Mouse (Mus musculus): Measurements from ENCODE around the gene Ldha.

The Ldha gene

GRCm38 (mm10) chr7:46838104-46838671 lies 3.1 kb upstream of the Ldha start:
- peak in 1 of 2 experiments; percentile 13 for DNase-seq

- DNase-seq = peak; percentile 69 to 74
Observed at GRCm38 (mm10) chr7:46838891-46839302, 2.4 kb upstream of the Ldha start.

- DNase-seq = peak in 1 of 2 experiments; percentile 17
Observed at GRCm38 (mm10) chr7:46839446-46839845, 1.8 kb upstream of the Ldha start.

GRCm38 (mm10) chr7:46839861-46840260 lies 1.4 kb upstream of the Ldha start:
- no peak for DNase-seq

- DNase-seq = no peak
Observed at GRCm38 (mm10) chr7:46840326-46840725, 949 bp upstream of the Ldha start.

GRCm38 (mm10) chr7:46842278-46842677 lies 1.0 kb downstream of the Ldha start:
- no peak for DNase-seq

GRCm38 (mm10) chr7:46843576-46843975 lies 2.3 kb downstream of the Ldha start:
- no peak for DNase-seq

- DNase-seq = peak; percentile 88 to 90
Observed at GRCm38 (mm10) chr7:46845211-46845977, 4.1 kb downstream of the Ldha start.

GRCm38 (mm10) chr7:46845978-46846485 lies 4.8 kb downstream of the Ldha start:
- no peak for DNase-seq

GRCm38 (mm10) chr7:46846486-46847244 lies 5.4 kb downstream of the Ldha start:
- peak; percentile 58 to 59 for DNase-seq

GRCm38 (mm10) chr7:46849287-46849686 lies 8.0 kb downstream of the Ldha start:
- no peak for DNase-seq

GRCm38 (mm10) chr7:46851026-46851425 lies 9.8 kb downstream of the Ldha start:
- DNase-seq = no peak

GRCm38 (mm10) chr7:46852666-46853065 lies 11.4 kb downstream of the Ldha start:
- DNase-seq = no peak

GRCm38 (mm10) chr7:46853365-46853764 lies 12.1 kb downstream of the Ldha start:
- no peak for DNase-seq

- DNase-seq = no peak
Observed at GRCm38 (mm10) chr7:46855866-46856560, 14.7 kb downstream of the Ldha start.

GRCm38 (mm10) chr7:46857436-46857835 lies 16.2 kb downstream of the Ldha start:
- DNase-seq = no peak

GRCm38 (mm10) chr7:46859031-46859430 lies 17.8 kb downstream of the Ldha start:
- no peak for DNase-seq

- no peak for DNase-seq
Observed at GRCm38 (mm10) chr7:46860996-46861395, 19.7 kb downstream of the Ldha start, which contains the start of gene Ldhc. Ldhc (plus strand) TSS chr7:46861203.

- no peak for DNase-seq
Observed at GRCm38 (mm10) chr7:46871988-46872387, 30.7 kb downstream of the Ldha start.

GRCm38 (mm10) chr7:46876841-46877240 lies 35.6 kb downstream of the Ldha start:
- DNase-seq = no peak

GRCm38 (mm10) chr7:46877255-46877654 lies 36.0 kb downstream of the Ldha start:
- DNase-seq = no peak

- no peak for DNase-seq
Observed at GRCm38 (mm10) chr7:46879851-46880250, 38.6 kb downstream of the Ldha start.

- DNase-seq = no peak
Observed at GRCm38 (mm10) chr7:46880992-46881391, 39.7 kb downstream of the Ldha start.

Data from cerebellum, postnatal 36 days (tissue).